Mouse (Mus musculus): ENCODE results near the gene Cdc42bpb.

The Cdc42bpb gene

DNA sequence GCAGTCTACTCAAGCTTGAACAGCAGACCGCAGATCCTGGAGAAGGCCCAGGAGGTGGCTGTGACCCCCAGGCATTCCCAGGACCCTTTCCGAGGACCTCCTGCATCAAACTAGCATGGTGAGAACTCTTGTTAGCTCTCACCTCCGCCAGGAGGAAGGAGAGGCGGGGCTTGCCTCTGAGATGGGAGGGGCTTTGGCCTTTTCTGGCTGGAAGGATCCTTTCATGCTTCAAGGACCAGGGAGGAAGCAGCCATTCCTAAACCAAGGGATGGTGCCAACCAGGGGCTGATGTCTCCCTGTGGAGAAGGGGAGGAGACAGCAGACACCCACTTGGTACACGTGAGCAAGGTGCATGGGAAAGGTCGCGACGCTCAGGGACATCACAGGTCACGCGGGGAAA, 93.0 kb downstream of the Cdc42bpb start:
- no peak for DNase-seq (ENCODE audit: low spot score)

DNA sequence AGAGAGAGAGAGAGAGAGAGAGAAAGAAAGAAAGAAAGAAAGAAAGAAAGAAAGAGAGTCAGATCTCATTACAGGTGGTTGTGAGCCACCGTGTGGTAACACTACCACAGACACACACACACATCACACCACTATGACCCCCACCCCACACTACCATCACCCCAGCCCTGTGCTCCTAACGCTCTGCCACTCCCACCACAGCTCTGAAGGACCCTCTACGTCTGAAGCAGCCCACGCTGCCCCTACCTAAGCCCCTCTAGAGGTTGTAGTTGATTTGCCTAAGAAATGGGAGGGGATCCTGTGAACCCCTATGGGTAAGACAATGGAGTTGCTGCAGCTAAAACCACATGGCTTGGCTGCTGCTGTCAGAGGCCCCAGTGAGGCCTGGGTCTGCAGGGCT, 93.9 kb downstream of the Cdc42bpb start:
- no peak for DNase-seq (ENCODE audit: low spot score)

DNA sequence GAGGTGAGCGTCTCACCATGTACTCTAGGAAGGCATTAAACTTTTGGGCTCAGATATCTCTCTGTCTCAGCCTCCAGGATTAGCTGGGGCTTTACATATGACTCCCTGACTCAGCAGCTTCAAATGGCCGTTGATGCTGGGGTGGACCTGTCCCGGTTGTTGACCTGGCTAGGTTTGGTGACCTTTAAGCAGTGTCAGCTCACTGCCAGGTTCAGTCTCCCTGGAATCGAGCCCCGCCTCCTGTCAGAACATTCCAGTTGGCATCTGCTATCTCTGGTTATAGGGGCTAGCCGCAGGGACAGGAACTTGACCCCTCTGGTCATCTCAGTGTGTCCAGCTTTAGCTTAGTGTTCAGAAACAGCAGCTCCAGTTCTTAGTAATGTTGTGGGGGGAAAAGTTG, 101.1 kb downstream of the Cdc42bpb start:
- DNase-seq (ENCODE audit: low spot score): no peak

DNA sequence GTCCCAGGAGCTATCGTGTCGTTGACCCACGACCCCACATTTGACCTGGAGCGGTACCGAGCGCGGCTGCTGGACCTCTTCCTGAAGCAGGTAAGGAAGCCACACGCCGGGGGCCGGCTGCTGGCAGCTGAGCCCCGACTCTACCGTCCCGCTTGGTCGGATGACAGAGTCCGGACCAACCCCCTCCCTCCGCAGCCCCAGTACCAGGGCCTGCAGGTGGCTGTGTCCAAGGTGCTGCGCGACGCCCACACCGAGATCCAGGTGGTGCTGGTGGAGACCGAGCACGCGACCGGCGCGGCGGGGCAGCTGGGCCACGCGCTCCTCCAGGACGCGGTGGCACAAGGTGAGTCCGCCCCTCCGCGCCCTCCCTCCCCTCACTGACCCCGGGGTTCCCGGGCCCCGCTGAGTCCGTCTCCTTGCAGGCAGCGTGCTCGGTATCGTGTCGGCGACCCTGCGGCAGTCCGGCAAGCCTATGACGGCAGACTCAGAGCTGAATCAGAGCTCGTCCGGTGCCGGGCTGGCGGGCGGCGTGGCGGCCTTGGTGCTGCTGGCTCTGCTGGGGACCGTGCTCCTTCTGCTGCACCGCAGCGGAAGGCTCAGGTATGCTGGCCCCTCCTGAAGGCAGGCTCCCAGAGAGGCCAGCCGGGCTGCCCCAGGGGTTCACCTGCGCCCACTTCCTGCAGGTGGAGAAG, 102.2 kb downstream of the Cdc42bpb start:
- DNase-seq (ENCODE audit: low spot score): no peak

DNA sequence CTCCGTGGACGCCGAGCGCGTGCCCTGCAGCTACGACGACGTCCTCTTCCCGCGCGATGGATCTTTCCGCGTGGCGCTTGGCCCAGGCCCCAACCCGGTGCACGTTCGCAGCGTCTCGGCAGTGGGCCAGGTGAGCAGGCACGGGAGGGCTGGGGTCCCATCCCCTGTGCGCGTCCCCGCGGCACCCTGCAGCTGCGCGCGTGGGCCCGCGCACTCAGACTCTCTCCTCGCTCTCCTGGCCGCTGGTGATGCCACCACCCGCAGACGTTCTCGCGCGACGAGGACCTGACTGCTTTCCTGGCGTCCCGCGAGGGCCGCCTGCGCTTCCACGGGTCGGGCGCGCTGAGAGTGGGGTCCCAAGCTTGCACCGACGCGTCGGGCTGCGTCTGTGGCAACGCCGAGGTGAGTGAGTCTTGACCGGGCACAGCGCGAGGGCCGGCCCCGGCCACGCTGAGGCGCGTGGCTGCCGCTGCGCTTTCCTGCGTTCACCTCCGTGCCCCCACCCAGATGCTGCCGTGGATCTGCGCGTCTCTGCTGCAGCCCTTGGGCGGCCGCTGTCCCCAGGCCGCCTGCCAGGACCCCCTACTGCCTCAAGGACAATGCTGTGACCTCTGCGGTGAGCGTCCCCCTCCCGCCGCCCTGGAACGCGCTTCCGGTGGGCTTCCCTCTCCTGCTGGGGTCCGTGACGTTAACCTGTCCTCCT, 102.9 kb downstream of the Cdc42bpb start:
- DNase-seq (ENCODE audit: low spot score): no peak

DNA sequence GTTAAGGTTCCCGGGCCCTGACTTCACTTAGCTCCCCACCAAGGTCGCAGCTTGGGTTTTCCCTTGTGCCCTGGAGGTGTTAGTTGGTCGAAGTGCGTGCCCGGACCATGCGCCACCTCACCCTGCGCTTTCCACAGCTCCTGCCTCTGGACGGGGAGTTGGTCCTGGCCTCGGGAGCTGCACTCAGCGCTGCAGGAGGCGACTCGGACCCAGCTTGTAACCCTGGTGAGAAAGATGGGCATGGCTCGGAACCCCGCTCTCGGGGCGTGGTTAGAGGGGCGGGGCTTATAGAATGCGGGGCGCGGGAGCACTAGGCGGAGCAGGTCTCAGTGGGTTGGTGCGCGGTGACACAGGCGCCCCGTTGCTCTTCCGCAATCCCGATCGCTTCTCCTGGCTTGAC, 103.5 kb downstream of the Cdc42bpb start:
- DNase-seq (ENCODE audit: low spot score): no peak

DNA sequence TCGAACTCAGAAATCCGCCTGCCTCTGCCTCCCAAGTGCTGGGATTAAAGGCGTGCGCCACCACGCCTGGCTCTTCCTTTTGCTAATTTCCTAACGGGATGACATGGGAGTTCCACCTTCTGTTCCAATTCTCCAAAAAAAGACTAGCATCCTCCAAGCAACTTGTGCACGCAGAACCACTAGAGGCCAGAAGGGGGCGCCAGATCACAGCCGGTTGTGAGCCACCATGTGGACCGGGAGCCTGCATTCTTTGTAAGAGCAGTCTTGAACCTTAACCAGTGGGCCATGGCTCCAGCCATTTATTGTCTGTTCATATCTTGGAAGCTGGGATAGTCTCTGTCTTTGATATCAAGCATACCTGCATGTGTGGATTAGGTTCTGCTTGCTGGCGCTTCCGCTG, 105.1 kb downstream of the Cdc42bpb start:
- peak; percentile 68 for DNase-seq (ENCODE audit: low spot score)

DNA sequence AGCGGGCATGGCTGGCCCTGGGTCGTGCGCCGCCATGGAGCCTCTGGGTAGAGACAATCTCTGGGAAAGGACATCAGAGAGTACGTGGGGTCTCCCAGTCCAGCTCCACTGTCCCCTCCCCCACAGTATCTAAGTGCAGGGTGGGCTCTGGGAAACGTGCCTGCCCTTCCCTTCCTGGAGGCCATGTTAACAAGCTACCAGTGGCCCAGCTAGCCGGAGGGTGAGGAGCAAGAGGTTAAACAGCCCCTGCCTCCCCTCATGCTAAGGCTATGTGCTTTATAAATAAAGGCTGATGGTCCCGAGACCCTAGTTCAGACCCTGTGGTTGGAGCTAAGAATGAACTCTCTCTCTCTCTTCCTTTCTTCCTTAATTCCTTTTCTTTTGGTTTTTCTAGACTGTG, 105.6 kb downstream of the Cdc42bpb start:
- no peak for DNase-seq (ENCODE audit: low spot score)

DNA sequence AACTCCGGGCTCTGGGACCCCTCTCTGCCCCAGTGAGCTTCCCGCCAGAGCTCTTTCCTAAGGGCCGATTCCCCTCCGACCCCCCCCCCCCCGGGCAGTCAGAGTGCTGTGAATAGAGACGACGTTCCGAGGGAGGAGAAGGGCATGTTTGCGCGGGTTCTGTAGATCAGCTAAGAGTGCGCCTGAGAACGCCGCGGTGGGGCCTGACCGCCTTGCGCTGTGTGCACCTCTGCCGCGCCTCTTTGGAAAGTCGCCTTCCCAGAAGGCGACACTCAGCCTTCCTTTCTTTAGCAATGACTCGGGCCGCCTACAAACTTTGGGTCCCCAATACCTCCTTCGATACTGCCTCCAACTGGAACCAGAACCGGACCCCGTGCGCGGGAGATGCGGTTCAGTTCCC, 106.1 kb downstream of the Cdc42bpb start:
- no peak for DNase-seq (ENCODE audit: low spot score)

DNA sequence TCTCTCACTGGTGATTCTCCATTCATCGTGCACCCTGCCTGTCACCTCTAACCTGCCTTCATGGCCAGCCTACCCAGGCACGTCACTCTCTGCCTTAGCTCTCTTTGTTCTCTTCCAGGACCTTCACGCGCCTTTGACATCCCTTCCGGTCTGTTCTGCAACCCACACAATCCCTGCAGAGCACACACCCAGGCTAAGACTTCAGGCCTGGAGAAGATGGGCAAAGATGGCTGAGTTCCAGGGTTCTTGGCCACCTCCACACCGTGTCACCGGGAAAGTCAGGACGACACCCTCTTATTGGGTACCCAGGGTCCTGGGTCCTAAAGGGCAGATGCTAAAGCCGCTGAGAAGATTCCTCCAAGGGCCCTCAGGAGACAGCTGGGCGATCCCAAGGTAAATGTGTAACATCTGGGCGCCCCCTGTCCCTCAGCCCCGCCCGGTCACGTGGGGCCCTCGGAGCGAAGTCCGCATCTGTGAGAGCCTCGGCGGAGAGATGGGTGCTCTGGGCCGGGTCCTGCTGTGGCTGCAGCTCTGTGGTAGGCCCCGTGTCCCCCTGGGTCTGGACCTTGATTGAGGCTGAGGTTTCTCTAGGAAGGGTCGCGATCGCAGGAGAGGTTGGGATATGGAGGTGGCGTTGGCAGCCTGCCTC, 106.8 kb downstream of the Cdc42bpb start, which contains the start of gene Amn:
TSS of gene Amn (plus strand) at position 467 of the 649 bp plus-strand sequence.
- DNase-seq (ENCODE audit: low spot score): no peak

DNA sequence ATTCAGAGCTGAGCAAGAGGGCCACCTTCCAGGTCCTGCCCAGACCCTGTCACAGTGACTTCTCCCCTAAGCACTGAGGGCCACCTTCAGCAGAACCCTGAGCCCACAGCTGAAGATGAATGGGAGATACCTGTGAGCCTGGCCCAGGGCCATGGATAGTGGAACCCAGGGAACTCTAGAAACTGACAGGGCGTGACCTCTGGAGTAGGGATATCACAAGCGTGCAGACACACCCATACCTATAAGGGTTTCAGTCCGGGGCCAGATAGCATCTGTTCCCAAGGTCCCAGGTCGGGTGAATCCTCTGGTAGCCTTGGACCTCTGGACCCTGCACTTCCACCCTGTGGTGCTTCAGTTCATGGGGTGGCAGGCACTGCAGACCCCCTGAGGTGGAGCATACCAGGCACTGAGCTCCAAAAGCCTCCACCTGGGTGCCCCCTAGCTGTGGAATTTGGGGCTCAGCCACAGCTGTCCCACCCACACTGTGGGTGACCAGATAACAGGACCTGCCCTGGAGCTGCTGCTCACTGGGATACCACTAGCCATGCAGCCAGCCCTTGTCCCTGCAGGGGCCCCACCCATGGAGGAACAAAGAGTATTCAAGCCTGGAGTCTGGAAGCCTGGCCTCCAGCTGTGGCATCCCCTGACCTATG, 109.7 kb downstream of the Cdc42bpb start:
- DNase-seq (ENCODE audit: low spot score): no peak

DNA sequence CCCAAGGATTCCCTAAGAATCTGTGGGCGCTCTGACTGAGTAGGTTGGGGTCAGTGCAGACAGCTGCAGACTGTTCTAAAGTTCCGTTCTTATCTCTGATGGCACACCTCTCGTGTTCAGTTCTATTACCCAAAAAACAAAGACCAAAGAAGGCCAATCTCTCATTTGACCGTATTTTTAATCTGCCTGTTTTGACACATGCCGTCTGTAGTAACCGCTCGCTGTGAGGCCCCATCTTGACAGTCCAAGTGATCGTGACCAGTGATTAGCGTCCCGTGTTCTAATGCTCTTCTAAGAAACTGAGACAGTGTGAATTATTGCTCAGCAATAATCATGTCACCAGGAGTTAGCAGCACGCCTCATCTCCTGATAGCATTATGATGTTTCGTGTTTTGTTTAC, 110.9 kb downstream of the Cdc42bpb start:
- DNase-seq (ENCODE audit: low spot score): no peak

DNA sequence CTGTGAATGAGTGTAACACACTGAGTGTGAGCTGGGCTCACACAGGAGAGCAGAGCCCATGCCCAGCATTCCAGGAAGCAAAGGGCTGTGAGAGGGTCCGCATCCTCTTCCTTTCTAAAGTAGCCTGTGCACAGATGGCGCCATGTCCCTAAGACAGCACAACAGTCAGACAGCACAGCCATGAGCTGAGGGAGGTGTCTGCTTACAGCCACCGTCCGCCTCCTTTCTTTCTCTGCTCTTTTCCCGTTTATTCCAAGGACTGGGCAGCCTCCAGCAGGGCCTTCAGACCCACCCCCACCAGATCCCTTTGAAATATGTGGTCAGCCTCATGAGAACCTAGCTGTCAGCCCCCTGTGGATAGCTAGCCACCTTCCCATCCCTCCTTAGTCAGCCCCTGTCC, 112.3 kb downstream of the Cdc42bpb start:
- no peak for DNase-seq (ENCODE audit: low spot score)

DNA sequence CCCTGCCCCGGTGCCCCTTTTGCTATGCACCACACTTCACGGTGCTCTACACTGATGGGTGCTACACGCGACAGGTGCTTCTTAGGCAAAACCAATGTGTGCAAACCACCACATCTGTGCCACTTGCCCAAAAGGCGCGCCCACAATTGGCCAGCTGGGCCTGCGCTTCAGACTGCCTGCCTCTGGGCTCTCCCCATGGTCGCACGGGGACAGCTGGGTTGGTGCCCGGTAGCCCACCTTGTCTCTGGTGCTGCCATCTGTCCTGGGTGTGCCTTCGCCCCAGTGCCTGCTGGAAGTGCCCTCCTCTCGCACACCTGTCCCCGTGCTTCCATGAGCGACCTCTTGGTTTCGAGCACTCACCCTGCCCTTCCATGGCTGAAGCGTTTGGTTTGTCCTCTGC, 113.9 kb downstream of the Cdc42bpb start:
- no peak for DNase-seq (ENCODE audit: low spot score)

DNA sequence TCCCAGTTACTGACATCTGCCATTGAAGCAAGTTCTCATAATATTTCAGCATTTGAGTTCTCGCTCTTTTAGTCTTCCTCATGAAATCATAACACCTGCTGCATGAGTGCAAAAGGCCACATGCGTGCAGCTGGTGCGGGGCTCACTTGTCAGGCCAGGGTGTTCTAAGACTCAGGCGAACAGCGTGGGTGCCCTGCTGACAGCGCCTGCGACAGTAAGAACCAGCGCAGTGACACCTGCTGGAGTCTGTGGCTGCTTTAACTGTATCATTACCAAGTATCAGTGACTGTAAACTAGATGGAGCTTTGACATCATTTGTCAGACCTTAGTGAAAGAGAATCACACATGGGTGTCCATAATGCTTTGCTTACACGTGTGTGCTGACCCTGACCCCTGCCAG, 126.3 kb downstream of the Cdc42bpb start:
- DNase-seq (ENCODE audit: low spot score): no peak

DNA sequence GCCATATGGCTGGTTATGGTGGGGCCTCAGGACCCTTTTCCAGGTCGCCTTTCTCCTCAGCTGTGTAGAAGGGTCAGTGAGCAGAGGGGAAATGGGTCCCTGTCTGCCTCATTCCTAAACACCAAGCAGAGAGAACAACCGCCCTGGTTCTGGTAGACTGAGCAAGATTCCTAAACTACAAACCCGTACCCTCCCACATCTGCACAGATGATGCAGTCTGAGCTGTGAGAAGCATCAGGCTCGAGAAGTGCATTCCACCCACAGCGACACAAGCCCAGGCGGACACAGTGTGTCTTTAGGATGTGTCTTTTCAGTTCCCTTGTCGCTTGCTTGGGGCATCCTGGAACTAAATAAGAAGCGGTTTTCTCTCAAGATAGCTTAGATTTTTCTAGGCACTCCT, 127.4 kb downstream of the Cdc42bpb start:
- DNase-seq (ENCODE audit: low spot score): no peak

DNA sequence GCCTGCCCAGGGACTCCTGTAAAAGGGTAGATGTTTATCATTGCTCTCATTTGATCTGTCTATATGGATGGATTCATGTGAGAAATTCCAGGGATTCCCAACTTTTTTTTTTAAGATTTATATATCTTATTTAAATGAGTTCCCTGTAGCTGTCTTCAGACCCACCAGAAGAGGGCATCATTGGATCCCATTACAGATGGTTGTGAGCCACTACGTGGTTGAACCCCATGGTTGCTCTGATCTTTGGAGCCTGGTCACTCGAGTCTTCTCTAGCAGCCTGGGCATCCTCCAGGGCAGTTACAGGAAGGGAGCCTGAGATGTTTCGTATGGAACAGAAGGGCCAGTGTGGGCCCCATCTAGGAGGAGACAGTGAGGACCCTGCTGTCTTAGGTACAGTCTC, 128.4 kb downstream of the Cdc42bpb start:
- DNase-seq (ENCODE audit: low spot score): no peak

DNA sequence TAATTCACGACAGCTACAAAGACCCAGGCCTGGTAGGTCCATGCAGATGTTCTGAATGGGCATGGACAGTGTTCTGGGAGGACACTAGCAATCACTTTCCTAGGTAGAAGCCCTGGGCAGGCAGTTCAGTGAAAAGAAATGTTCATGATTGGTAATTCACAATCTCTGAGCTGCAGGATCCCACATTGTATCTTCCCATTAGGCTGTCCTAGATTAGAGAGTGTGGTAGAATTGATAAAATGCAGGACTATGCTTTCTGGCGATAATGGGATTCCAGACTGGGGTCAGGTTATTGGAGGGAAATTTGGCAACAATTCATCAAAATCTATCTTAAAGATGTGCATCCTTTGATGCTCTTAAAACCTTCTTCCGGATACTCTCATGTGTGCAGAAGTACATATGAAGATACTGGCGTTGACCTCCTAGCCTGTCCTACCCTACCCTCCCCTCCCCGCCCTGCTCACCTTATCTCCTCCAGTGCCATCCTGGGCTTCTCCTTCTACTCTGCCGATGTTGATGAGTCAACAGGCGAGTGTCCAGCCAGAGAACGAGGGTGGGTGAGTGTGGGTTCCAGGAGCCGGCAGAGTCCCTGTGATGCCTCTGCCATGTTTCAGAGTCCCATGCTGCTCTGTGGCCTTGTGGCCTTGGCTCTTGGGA, 130.6 kb downstream of the Cdc42bpb start:
- no peak for DNase-seq (ENCODE audit: low spot score)

DNA sequence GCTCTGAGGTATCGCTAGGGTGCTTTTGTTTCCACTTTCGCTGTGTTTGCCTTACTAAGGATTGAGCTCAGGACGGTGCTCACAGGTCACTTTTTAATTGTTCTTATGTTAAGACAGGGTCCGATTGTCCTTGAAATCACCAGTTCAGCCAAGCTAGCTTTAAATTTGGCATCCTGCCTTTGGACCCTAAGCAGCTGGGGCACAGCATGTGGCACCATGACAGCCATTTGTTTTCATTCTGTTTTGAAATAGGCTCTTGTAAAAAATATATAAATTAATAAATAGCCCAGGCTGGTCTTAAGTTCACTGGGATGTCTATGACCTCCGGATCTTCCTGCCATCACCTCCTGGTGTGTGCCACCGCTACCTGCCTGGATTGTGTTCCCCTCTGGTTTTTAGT, 132.4 kb downstream of the Cdc42bpb start:
- DNase-seq (ENCODE audit: low spot score): no peak

DNA sequence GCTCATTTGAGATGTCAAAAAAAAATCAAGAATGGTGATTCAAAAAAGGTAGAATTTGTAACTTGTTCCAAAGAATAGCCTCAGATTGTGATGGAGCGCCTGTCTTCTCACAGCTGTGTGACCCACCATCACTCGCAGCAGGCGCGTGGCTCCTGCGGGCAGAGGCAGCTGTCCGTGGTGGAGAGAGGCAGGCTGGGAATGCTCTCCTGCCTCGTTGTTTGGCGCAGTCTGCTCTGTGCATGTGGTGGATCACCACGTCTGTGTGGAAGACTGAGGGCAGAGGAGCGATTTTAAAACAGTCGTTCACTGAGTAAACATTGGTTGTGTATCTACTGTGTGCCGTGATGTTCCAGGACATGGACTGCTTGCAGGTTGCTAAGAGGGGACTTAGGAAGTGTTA, 133.8 kb downstream of the Cdc42bpb start:
- no peak for DNase-seq (ENCODE audit: low spot score)

Data from urinary bladder, postnatal 25 days (tissue).